Mouse (Mus musculus) left cerebral cortex, adult 18-20 months (tissue): ENCODE results near the gene Ppp1r9b. TPM values are rescaled to one million over a fixed set of nuclear protein-coding genes. Genes with fewer than 3 reads are reported as not detected.

Experiments
- DNase-seq, 2 experiments: peaks; one replicate each; pipeline ENCODE4 v3.0.0; 2021 to 2022; ENCODE audit warnings: low spot score in 2 of 2, mixed read lengths in 1 of 2
- total RNA-seq, 2 experiments: library from RNA; stranded (reverse); gene quantifications; 2 replicates each; pipeline ENCODE4 v1.2.3; 2021

Gene Ppp1r9b
- total RNA-seq, 2 experiments from 2014 or later, result 737 to 747 TPM

DNA sequence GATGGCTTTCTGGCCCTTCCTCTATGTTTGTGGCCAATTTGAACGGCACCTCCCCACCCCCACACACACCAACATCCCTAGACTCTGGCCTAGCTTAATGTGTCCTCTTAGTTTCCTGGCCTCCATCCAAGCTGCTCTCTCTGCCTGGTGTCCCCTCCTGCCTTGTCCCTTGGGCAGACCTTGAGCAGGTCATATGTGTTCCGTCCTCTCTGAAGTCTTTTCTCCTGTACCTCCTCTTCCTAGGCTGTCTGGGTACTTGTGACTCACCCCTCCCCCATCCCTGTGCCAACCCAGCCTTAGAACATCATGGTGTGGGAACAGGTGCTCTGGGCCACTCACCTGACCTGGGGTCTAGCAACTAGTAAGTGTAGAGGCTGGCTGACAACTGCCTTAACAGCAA is 15.9 kb upstream of the Ppp1r9b start:
- no peak for DNase-seq

DNA sequence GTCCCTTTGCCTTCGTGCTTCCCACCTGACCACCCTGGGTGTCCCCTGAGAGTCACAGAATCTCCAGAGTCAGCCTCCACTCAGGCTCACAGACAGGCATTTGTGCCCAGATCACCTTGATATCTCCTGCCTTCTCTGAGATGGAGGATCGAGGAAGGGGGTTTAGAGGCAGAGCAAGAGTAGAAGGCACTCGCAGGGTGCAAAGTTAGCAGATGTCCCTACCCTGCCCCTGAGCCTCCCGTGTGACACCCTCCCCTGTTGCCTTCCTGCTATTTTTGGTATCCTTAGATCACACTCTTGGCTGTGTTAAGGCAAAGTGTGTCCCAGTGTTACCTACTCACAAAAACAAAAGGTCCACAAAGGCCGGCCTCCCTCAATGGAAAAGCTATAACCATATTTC is 14.6 kb upstream of the Ppp1r9b start, which contains the start of gene Sgca:
TSS of gene Sgca (minus strand) at position 129 of the 400 bp plus-strand sequence.
- no peak for DNase-seq

DNA sequence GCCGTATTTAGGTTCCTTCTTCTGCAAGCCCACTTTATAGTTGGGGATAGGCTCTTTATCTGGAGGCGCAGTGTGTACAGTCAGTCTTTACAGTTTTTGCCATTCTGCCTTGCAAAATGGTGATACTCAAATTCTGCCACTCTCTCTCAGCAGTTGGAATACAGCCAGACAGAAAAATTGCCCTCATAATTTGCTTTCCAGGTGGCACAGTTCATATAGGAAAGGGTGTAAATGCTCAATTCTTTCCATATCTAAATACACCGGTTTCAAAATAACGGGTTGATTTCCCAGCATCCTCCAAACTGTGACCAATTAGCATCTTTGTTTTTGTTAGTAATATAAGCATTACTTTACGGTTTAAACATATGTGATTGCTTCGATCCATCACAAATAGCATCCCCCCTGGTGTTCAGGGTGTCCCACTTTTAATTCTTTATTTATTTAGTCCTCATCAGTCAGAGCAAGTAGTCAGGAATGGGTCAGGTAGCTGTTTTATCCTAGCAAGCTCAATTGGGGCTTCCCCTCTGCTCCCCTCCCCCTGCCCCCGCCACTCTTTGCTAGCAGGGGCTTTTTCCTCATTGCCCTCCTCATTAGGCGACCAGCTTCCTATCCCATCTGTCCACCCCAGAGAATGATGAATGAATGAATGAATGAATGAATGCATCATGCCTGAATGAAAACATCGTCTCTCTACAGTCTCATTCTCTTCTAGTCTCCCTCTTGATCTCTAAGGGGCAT is 12.5 kb upstream of the Ppp1r9b start:
- no peak for DNase-seq

DNA sequence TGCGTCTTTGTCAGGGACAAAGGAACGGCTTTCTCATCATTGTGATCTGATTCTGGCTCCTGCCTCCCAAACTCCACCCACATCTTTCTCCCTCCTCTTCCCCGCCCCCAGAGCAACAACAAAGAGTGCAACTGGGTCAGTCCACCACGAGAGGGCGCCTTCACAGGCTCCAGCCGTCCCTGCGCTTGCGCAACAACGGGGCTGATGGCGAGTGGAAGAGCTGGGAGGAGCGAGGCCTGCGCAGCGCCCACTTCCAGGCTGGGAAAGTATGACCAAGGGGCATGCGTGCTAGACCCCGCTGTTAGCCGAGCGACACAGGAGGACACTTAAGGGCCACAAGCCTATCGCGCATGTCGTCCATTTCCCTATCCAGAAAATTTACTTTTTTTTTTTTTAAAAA is 11.9 kb upstream of the Ppp1r9b start:
- peak; percentile 98 to 99 for DNase-seq

DNA sequence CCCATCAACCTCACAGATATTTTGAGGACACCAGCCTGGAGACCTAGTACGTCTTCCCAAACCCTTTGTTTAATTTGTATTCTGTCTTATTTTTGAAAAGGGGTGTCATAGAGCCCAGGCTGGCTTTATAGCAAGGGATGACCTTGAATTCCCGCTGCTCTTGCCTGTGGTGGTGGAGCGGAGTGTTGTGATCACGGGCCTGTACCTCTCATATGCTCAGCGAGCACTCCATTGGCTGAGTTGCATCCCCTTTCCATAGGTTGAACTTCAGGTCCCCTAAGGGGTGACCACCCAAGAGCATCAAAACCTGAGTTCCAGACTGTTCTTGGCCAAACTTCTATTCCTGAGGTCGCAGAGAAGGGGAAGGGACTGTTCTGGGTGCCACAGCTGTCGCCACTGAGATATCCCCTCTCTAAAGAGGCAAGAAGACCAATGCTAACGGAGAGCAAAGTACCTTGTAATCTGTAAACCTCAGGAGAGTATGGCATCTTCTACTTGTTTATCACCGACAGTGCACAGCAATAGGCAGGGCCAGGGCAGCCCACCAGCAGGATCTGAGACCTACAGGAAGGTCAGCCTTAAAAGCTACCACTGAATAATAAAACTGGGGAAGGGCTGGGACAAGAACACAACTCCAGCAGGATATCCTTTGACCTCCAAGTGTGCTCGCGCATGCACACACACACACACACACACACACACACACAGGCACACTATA is 11.2 kb upstream of the Ppp1r9b start:
- DNase-seq, result no peak

DNA sequence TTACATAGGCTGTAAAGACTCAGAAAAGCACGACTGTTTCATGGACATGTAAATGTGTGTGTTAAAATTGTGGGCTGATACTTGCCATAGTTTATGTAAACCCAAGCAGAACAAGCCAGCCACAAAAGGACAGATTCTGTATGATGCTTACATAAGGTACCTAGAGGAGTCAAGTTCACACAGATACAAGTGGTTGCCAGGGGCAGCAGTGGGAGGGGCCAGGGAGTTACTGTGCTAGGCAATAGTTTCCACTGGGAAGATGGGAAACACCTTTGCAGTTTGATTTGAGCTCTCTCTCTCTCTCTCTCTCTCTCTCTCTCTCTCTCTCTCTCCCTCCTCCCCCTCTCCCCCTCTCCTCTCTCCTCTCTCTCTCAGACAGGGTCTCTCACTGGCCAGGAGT is 5.7 kb upstream of the Ppp1r9b start:
- DNase-seq, result no peak

DNA sequence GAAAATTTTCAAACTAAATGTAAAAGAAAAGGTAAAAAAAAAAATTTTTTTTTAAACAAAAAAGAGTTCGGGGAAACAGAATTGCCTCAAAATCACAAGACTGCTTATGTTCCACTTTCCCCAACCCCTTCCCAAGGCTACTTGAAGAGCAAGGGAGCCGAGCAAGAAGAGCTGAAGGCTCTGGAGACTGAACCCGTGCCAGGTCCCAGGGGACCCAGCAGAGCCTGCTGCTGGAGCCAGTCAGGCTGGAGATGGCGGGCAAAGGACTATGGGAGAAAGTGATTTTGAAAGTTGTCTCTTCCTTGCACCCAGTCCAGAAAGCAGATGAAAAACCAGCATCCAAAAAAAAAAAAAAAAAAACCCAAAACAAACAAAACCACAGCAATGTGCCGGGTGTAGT is 5.0 kb upstream of the Ppp1r9b start:
- DNase-seq, result no peak

DNA sequence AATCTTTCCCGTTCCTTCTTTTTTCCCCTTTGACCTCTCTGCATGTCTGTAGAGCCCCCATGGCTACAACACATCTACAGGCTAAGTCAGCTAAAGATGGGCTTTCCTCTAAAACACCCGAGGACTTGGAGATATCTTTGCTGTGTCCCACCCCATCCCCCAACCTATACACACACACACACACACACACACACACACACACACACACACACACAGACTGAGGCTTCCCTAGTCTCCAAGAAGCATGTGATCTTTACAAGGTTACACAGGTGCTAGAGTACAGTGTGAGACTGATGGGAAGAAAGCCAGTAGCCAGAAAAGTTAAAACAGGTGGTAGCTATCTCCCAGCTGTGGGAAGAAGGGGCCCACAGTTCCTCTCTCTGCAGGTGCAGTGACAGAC is 4.4 kb upstream of the Ppp1r9b start:
- DNase-seq, result no peak

DNA sequence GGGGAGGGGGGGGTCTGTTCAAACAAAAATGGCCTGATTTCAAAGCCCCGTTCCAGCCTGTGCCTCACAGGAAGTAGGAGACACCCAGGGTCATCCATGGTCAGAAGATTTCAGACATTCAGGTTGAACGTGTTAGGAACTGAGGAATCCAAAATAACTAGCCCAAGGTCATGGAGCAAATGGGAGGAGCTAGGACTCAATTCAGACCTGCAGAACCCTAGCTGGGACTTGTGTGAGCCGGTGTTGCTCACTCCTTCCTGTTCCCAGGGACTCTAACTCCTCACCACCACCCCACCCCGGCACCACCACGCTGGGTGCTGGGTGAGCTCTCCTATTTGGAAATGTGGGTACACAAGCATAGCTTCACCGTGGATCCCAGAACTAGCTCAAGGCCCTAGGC is 3.5 kb upstream of the Ppp1r9b start:
- DNase-seq, result no peak

DNA sequence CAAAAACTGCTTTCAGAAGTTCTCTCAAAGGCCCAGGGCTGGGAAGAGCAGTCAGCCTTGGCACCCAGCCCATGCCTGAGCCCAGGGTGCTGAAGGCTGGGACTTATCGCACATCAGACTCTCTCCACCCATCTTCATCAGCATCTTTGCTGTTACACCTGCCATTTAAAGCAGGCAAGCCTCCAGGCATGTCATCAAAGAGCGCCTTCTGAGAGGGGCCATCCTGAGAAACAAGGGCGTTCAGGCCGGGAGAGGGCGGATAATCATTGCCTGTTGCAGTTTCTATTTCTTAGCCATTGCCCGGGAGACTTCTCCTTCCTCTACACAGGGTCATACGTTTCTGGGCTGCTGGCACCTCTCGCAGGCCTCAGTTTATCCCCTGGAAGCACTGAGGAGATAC is 3.0 kb upstream of the Ppp1r9b start:
- DNase-seq, result no peak

DNA sequence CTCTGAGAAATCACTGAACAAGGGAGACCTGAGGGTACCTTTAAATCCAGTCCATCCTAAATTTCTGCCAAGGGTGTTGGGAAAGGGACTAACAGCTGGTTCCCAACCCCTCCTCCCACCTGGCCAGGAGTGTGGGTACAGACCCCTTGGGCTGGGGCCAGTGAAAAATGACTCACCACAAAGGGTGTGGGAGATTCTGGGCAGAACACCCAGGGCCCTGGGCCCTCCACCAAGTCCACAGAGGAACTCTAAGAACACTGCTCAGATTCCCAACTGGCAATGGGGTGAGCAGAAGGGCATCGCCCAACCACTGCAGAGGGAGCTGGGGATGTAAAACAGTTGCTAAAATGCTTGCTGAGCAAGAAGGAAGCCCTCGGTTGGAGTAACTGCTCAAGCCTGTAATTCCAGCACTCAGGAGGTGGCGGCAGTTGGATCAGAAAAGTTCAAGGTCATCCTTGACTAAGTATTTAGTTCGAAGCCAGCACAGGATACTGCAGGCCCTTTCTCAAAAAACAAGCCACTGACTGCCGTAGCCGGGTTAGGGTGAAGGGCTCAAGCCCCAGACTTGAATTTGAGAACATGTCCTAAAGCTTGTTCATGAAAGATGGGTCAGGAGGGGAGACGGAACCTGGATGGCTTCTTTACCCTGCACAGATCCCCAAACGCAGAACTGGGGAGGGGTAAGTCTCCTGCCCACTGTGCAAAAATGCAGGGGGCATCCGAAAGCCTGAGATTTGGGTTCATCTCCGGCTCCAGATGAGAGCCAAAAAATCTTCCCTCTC is 1.9 kb upstream of the Ppp1r9b start:
- peak in 1 of 2 experiments; percentile 47 for DNase-seq

DNA sequence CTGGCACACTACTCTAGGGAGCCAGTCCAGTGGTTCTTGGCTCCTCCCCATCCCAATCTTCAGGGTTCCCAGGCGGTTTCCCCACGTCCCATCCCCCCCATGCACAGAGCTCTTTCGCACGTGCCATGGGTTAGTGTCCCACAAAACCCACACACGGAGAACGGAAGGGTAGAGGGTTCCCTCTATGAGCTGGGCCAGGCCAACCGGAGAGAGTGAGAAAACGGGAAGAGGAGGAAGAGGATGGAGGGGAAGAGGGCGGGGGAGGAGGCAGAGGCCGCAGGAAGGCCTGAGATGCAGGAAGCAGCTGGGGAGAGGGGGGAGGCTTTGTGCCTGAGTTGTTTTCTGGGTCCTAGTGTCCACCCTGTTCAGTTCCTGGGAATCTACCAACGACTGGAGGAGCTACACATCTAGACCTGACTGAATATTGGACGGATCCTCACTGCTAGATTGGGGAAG is 1.2 kb upstream of the Ppp1r9b start:
- DNase-seq, result peak; percentile 88 to 90

DNA sequence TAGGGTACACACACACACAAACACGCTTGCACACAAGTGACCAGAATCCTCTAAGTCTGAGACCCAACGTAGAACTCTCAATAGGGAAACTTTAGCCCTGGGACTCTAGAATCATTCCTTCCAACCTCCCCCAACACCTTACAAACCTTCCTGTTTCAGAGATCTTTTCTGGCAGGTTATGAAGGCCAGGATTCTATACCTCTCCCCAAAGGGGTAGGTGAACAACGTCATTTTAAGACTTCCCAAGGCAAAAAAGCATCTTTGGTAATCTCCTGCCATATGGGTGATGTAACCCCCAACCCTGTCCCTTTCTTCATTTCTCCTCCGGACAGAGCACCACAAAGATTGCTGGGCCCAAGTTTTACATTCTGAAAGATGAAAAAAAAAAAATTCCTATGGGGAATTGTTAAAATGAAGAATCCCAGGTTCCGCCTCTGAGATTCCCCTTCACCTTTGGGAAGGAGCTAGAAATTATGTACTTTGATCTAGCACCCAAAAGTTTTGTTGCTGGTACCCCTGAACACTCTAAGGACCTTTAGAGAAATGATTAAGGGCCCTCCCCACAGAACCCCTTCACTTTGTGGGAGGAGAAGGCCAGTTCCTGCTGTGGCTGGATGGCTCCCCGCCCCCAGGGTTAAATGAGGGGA is 610 bp upstream of the Ppp1r9b start:
- DNase-seq, result no peak

DNA sequence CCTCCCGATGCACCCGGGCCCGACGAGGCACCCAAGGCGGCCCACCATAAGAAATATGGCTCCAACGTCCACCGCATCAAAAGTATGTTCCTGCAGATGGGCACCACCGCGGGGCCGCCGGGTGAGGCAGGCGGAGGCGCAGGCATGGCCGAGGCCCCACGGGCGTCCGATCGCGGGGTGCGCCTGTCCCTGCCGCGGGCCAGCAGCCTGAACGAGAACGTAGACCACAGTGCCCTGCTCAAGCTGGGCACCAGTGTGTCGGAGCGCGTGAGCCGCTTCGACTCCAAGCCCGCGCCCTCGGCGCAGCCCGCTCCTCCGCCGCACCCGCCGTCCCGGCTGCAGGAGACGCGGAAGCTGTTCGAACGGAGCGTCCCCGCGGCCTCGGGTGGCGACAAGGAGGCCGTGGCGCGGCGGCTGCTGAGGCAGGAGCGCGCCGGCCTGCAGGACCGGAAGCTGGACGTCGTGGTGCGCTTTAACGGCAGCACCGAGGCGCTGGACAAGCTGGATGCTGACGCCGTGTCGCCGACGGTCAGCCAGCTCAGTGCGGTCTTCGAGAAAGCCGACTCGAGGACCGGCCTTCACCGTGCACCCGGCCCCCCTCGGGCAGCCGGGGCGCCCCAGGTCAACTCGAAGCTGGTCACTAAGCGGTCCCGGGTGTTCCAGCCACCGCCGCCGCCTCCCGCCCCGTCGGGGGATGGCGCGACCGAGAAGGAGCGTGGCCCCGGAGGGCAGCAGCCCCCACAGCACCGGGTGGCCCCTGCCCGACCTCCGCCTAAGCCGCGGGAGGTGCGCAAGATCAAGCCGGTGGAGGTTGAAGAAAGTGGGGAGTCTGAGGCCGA is 1.0 kb downstream of the Ppp1r9b start:
- DNase-seq, result peak in 1 of 2 experiments; percentile 40

DNA sequence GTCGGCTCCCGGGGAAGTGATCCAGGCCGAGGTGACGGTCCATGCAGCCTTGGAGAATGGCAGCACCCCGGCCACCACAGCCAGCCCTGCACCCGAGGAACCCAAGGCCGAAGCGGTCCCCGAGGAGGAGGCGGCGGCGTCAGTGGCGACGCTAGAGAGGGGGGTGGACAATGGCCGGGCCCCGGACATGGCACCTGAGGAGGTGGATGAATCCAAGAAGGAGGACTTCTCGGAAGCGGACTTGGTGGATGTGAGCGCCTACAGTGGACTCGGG is 1.6 kb downstream of the Ppp1r9b start:
- no peak for DNase-seq

DNA sequence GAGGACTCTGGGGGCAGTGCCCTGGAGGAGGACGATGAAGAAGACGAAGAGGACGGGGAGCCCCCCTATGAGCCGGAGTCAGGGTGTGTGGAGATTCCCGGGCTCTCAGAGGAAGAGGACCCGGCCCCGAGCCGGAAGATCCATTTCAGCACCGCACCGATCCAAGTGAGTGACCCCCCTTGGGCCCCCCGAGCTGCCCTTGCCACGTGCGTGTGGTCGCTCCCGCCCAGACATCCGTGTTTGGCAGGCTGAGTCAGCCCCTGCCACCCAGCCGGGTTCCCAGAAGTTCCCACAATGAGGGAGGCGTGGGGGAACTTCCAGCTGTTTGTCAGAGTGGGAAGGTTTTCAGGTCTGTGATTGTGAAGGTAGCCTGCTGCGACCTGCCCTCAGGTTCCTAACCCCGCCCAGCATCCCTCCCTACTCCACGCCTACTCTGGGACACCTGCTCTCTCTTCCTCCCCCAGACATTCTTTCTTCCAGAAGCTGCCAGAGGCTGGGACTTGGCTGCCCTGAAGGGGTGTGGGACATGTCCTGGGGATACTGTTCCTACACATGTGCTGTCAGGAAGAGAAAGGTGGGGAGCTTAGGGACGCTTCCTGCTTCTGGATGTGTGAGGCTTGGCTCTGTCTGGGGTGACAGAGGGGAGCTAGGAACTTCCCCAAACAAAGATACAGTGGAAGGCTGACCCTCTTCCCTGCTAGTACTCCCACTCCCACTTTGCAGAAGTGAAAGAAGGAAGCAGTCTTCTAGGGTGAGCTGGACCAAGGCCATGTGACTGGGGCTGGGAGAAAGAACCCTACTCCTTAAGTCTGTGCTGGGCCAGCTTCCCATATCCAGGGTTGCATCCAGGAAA is 2.1 kb downstream of the Ppp1r9b start:
- no peak for DNase-seq

DNA sequence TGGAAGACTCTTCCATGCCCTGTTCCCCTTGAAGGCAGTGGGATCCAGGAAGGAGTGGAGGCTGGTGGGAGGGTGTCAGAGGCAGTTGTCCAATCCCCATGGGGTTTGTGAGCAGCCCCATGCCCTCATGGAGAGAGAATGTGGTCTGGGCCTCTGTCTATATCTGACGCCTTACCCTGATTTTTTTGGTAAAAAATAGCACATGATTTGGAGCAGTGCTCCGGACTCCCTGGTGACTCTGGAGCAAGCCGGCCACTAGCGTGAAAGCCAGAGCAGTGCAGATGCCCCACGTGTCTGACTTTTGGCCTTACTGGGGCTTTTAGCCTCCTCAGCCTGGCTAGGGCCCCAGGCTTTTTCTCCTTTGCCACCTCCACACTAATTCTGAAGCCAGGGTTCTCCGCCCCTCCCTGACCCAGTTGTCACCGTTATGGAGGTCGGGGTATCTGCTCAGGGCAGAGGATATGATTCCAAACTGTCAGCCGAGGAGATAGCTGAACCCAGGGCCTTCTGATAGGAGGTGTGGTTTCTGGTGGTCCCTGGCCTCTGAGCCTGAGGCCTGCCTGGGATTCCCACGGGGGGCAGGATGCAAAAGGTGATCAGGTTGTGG is 3.5 kb downstream of the Ppp1r9b start:
- DNase-seq, result no peak

DNA sequence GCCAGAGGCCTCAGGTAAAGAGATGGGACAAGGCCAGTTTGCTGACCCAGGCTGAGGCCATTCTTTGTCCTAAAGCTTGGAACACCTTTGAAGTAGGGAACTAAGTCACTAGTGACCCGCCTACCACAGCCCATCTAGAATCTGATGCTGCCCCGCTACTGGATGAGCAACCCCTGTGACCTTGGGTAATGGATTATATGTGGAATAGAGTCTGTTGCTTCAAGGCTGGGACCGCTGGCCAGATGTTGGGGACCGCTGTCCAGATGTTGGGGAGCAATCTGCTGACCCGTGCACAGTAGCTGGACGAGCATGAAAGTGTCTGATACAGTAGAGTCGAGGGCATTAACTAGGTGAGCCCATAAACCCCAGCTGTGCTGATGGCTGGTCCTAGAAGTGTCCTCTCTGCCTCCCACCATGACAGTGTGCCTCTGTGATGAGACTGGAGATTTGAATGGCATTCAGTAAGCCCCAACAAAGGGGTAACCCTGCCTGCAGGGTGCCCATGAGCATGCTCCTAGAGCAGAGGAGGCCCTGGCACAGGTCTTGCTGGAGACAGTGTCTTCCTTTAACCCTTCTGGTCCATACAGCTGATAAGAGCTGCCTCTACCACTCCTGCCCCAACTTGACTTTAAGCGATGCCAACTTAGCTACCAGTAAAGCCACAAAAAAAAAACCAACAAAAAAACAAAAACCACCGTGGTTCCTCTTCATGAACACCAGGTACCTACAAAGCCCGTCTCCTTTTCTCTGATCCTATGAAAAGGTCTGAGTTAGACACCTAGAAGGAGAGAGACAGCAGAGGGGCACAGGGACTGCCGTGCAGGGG is 4.3 kb downstream of the Ppp1r9b start:
- no peak for DNase-seq
